Mouse (Mus musculus): ENCODE data around the gene Gpsm1. TPM values are rescaled to one million over a fixed set of nuclear protein-coding genes. Genes with fewer than 3 reads are reported as not detected.
"Not testable (repeated sequence)": the region's sequence is repeated elsewhere in the genome, so short reads cannot be mapped to it uniquely, and the experiment has no call there.

Gpsm1 gene
- total RNA-seq, 2 experiments from 2014 or later: 179 to 190 TPM

DNA sequence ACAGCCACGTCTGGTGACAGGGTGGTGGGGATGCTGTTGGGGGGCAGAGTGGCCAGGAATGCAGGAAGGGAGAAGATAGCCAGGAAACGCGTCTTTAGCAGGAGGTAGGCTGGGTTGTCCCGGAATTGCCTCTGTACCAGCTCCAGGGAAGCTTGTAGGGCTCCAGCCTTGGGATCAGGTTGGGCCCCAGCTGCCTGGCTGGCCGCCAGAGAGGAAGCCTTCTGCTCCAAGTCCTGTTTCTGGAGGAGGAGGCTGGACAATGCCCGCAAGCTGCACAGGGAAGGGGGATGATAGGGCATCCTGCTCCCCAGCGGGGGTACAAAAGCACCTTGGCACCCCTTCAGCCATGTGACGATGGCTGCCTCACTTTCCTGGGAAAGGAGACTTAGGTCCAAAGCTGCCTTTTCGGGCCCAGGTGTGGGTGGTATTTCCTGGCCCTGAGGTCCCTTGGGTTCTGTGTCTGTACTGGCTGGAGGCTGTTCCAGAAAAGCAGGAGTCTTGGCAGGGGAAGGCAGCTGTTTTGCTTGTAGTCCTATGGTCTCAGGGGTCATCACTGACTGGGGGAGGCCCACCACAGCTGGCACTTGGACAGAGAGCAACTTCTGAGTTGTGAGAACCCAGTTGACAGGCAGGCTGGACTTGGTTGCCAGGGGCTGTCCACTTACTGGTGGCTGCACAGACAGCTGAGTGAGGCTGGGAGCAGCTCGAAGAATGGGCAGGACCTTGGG lies 49.6 kb downstream of the Gpsm1 start:
- intact Hi-C loops (cut with DNase I): no loop called here
- DNase-seq: peak; percentile 75

GRCm38 (mm10) chr2:26367911-26368310 lies 52.6 kb downstream of the Gpsm1 start:
- intact Hi-C loops (cut with DNase I): no loop called here

DNA sequence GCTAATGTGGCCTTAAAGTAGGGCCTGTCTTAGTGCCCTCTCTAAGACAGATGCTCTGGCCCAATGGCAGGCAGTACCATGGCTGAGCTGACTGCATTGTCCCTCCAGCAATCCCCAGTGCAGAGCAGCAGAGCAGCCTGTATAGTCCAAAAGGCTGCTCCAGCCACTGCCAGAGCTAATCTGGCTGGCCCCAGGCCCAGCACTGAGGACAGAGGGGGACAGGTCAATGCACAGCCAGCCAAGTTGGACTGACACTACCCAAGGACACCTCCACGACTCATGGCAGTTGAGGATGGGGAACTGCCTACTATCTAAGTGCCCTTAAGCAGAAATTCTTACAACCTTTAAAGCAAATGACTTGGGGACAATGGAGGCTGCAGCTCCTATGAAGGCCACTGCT lies 53.3 kb downstream of the Gpsm1 start:
- intact Hi-C loops (cut with DNase I): no loop called here

More at GRCm38 (mm10) chr2:26367911-26368310, 52.6 kb downstream of the Gpsm1 start:
- DNase-seq: no peak

DNA sequence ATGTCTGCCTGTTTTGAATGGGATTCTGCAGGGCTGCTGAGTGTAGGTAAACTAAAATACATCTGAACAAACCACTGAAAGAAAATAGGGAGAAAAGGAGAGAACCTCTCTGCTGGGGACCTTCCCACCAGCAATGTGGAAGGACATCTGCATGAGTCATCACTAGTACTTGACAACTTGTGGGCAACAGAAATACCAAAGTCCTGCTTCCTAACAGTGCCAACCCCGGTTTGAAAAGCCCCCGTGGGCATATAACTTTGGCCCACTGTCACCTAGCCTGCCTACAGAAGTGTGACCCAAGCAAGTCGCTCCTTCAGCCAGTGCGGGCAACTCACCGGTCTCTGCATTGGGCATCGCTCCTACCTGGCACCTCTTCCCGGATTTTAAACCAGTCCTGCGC lies 57.1 kb downstream of the Gpsm1 start:
- DNase-seq: no peak
- intact Hi-C loops (cut with DNase I): loop anchor here (10.0 kb wide), 1 partner anchor 52 kb away; no protein-coding TSS in a partner anchor

More for the DNA sequence above, 53.3 kb downstream of the Gpsm1 start:
- no peak for DNase-seq

- peak; percentile 84 for DNase-seq
- intact Hi-C loops (cut with DNase I): no loop called here
Measured at GRCm38 (mm10) chr2:26380131-26380771, 64.9 kb downstream of the Gpsm1 start, which contains the start of gene Snapc4. TSS of gene Snapc4 (minus strand) at chr2:26380653.

GRCm38 (mm10) chr2:26380871-26381270 lies 65.6 kb downstream of the Gpsm1 start:
- intact Hi-C loops (cut with DNase I); DNase-seq: not testable (repeated sequence)

GRCm38 (mm10) chr2:26387713-26388112 lies 72.4 kb downstream of the Gpsm1 start:
- intact Hi-C loops (cut with DNase I): no loop called here
- DNase-seq: no peak

- intact Hi-C loops (cut with DNase I): no loop called here
- no peak for DNase-seq
Measured at GRCm38 (mm10) chr2:26388682-26389153, 73.4 kb downstream of the Gpsm1 start.

GRCm38 (mm10) chr2:26389154-26389690 lies 73.9 kb downstream of the Gpsm1 start, which contains the start of the genes Entr1 and Pmpca:
TSS of gene Entr1 (minus strand) at chr2:26389316.
TSS of gene Pmpca (plus strand) at chr2:26389339.
- peak; percentile 88 for DNase-seq
- intact Hi-C loops (cut with DNase I): no loop called here

GRCm38 (mm10) chr2:26390954-26391353 lies 75.6 kb downstream of the Gpsm1 start:
- no peak for DNase-seq
- intact Hi-C loops (cut with DNase I): no loop called here

GRCm38 (mm10) chr2:26391617-26392016 lies 76.3 kb downstream of the Gpsm1 start:
- no peak for DNase-seq
- intact Hi-C loops (cut with DNase I): no loop called here

Other genes starting within 250 kb of the Gpsm1 start
- 10 to 100 TPM; 24.6 to 26.5 TPM for gene Nacc2, start 192.3 kb upstream of the Gpsm1 start, total RNA-seq (2021)
- not detected for gene Lhx3, start 107.2 kb upstream of the Gpsm1 start, total RNA-seq (2021)
- gene Qsox2, start 78.0 kb upstream of the Gpsm1 start, total RNA-seq (2021): 10 to 100 TPM; 15.8 to 17.2 TPM
- 1 to 10 TPM; 1.9 TPM for gene Ccdc187, start 21.0 kb upstream of the Gpsm1 start, total RNA-seq (2021)
- 10 to 100 TPM; 23.3 to 25.8 TPM for gene Dnlz, start 36.6 kb downstream of the Gpsm1 start, total RNA-seq (2021)
- gene Card9, start 45.4 kb downstream of the Gpsm1 start, total RNA-seq (2021): 1 to 10 TPM; 1.1 to 1.4 TPM
- 100 to 1,000 TPM in 1 of 2 experiments, 10 to 100 TPM in 1; 86.5 to 101 TPM for gene Snapc4, start 65.1 kb downstream of the Gpsm1 start, total RNA-seq (2021)
- gene Entr1, start 73.8 kb downstream of the Gpsm1 start, total RNA-seq (2021): 100 to 1,000 TPM; 186 to 187 TPM
- 10 to 100 TPM; 93.6 to 98.6 TPM for gene Pmpca, start 73.8 kb downstream of the Gpsm1 start, total RNA-seq (2021)
- 10 to 100 TPM; 22.5 to 27.1 TPM for gene Inpp5e, start 93.7 kb downstream of the Gpsm1 start, total RNA-seq (2021)
- gene Sec16a, start 129.7 kb downstream of the Gpsm1 start, total RNA-seq (2021): 10 to 100 TPM; 52.3 to 52.6 TPM
- 10 to 100 TPM; 39.5 to 42.1 TPM for gene Notch1, start 201.1 kb downstream of the Gpsm1 start, total RNA-seq (2021)

Measured in left cerebral cortex, postnatal 4 days (tissue).